Mouse (Mus musculus) heart, postnatal 0 days (tissue): ENCODE measurements around the gene Kcnj1. TPM values are rescaled to one million over a fixed set of nuclear protein-coding genes. Genes with fewer than 3 reads are reported as not detected.

ENCODE experiments used
- ATAC-seq: fragments of 200-750 bp; cut with Nextera tagmentation; 2 replicates; pipeline ENCODE4 v1.8.0; 2017; ENCODE audit warnings: low read depth, moderate number of reproducible peaks, moderate library complexity; ENCODE audit not compliant: insufficient read depth
- DNase-seq: peaks from one replicate; pipeline ENCODE4 v3.0.0-alpha.2; 2016; ENCODE audit warnings: low spot score
- H3K27ac ChIP-seq: fragments of 300-500 bp; sonication (generic); 2 replicates; pipeline ENCODE4 v1.5.1; 2014; ENCODE audit warnings: low read depth, mild to moderate bottlenecking
- H3K27me3 ChIP-seq: fragments of 300-500 bp; sonication (generic); 2 replicates; pipeline ENCODE4 v1.6.1; 2014; ENCODE audit warnings: low read length, mixed read lengths; ENCODE audit not compliant: control insufficient read depth, insufficient read depth
- H3K36me3 ChIP-seq: fragments of 300-500 bp; sonication (generic); replicated peaks from 2 replicates; pipeline ENCODE4 v1.6.1; 2014; ENCODE audit warnings: low read length, mixed read lengths; ENCODE audit not compliant: control insufficient read depth, insufficient read depth
- H3K4me1 ChIP-seq: fragments of 300-500 bp; sonication (generic); 2 replicates; pipeline ENCODE4 v1.6.1; 2014; ENCODE audit warnings: antibody characterized with exemption; ENCODE audit not compliant: control insufficient read depth, insufficient read depth
- H3K4me2 ChIP-seq: fragments of 300-500 bp; sonication (generic); 2 replicates; pipeline ENCODE4 v1.6.1; 2014; ENCODE audit warnings: low read depth, mild to moderate bottlenecking, low read length, moderate library complexity
- H3K4me3 ChIP-seq: fragments of 300-500 bp; sonication (generic); 2 replicates; pipeline ENCODE4 v1.5.1; 2014; ENCODE audit warnings: low read depth, low read length
- H3K9ac ChIP-seq: fragments of 300-500 bp; sonication (generic); replicated peaks from 2 replicates; pipeline ENCODE4 v1.6.1; 2014; ENCODE audit warnings: low read depth, low read length, mixed read lengths
- H3K9me3 ChIP-seq: fragments of 300-500 bp; sonication (generic); replicated peaks from 2 replicates; pipeline ENCODE4 v1.6.1; 2016; ENCODE audit warnings: low read length; ENCODE audit not compliant: control insufficient read depth
- CTCF ChIP-seq: IDR thresholded peaks from 2 replicates; pipeline ENCODE4 v1.5.1; 2016; ENCODE audit warnings: antibody characterized with exemption, control low read depth, low read depth
- EP300 ChIP-seq: IDR thresholded peaks from 2 replicates; pipeline ENCODE4 v1.6.1; 2016; ENCODE audit warnings: antibody characterized with exemption, low read depth
- WGBS: fragments of 180-500 bp; shearing (Covaris S2); extraction: QIAGEN DNeasy Blood & Tissue Kit; methylation state at CpG from one replicate; pipeline ENCODE4 v1.1.7; 2014; 5-methylcytosine and 5-hydroxymethylcytosine counted together
- polyA plus RNA-seq: library from polyadenylated mRNA; unstranded; fragments of >200 nt; fragmentation: Nextera tagmentation; extraction: Ambion mirVana; gene quantifications from 2 replicates; pipeline ENCODE4 v1.2.1, GENCODE M21; 2015
- total RNA-seq: library from RNA; depleted of rRNA; stranded (reverse); fragments of >200 nt; gene quantifications from 2 replicates; pipeline ENCODE4 v1.2.3, GENCODE M21; 2014; ENCODE audit warnings: low replicate concordance

The Kcnj1 gene
- total and polyA plus RNA-seq, 2 experiments from 2014 or later = not detected

- no peak overlapping the region for H3K27ac ChIP-seq
- H3K27me3 ChIP-seq = no peaks in the 10 kb centered on the region
- no peak overlapping the region for H3K4me3 ChIP-seq
- no peak for ATAC-seq
- no peaks in the 10 kb centered on the region for H3K36me3 ChIP-seq
- no peak overlapping the region for H3K4me2 ChIP-seq
- no peak for DNase-seq
- TF ChIP-seq CTCF = no peak
- no peak for TF ChIP-seq EP300
- H3K9me3 ChIP-seq = no peaks in the 10 kb centered on the region
- WGBS = 77% methylated on average over 4 of the region's 4 CpGs
- H3K9ac ChIP-seq = no peak overlapping the region
- H3K4me1 ChIP-seq = no peaks in the 10 kb centered on the region
These were observed 12.6 kb downstream of the Kcnj1 start for GRCm38 (mm10) chr9:32384906-32385305.

- Histone ChIP-seq H3K9ac (no peak overlapping the region), H3K27me3 (no peaks in the 10 kb centered on the region), H3K4me2 (no peak overlapping the region), H3K4me3 (no peak overlapping the region), H3K27ac (no peak overlapping the region), H3K4me1 (no peaks in the 10 kb centered on the region), H3K36me3 (no peaks in the 10 kb centered on the region), H3K9me3 (no peaks in the 10 kb centered on the region)
- 95% methylated on average over 1 of the region's 1 CpGs for WGBS
- no peak for DNase-seq
- no peak for ATAC-seq
- TF ChIP-seq EP300 (no peak), CTCF (peak; percentile 58)
These were observed 15.8 kb downstream of the Kcnj1 start for GRCm38 (mm10) chr9:32388120-32388519.

DNA sequence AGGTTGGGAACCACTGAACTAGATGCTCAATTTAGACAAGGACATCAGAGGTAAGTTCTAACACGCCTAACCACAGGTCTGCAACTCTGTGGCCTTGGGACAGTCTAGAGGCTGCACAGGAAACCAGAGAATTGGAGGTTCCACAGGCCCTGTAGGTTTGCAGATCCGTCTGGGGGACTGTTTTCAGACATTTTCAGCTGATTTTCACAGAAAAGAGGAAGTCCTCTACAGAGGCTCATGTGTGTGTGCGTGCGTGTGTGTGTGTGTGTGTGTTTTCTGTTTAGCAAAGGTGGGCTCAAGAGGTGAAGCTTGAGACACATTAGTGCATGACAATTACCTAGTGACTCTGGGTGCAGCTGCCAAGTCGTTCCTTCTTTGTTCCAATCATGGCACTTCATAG lies 18.8 kb downstream of the Kcnj1 start:
- ATAC-seq (no peak), DNase-seq (no peak)
- TF ChIP-seq EP300 (no peak), CTCF (no peak)
- H3K4me1 ChIP-seq = no peaks in the 10 kb centered on the region
- no peak overlapping the region for H3K27ac ChIP-seq
- no peak overlapping the region for H3K4me2 ChIP-seq
- no peak overlapping the region for H3K4me3 ChIP-seq
- no peak overlapping the region for H3K9ac ChIP-seq
- no peaks in the 10 kb centered on the region for H3K36me3 ChIP-seq
- WGBS = 74% methylated on average over 5 of the region's 5 CpGs
- no peaks in the 10 kb centered on the region for H3K27me3 ChIP-seq
- H3K9me3 ChIP-seq = no peaks in the 10 kb centered on the region

DNA sequence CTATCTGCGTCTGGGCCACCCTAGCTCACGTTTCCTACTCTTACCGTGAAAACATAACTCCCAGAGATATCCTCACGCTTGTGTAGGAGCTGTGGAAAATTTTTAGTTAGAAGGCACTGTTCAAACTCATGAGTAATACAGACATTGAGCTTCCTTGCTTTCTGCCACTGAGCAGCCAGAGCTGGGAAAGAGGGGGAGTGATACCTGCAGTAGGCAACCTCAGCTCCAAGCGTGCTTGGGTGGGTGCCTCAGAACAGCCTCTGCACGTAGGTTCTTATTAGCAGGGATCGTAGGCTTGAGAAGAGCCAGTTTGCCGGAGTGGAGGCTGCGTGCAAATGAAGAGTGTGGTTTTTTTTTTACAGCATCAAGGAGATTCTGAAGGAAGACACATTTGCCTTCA lies 19.4 kb downstream of the Kcnj1 start:
- H3K4me2 ChIP-seq = no peak overlapping the region
- no peaks in the 10 kb centered on the region for H3K9me3 ChIP-seq
- H3K36me3 ChIP-seq = no peaks in the 10 kb centered on the region
- TF ChIP-seq CTCF = no peak
- TF ChIP-seq EP300 = no peak
- DNase-seq = no peak
- no peaks in the 10 kb centered on the region for H3K4me1 ChIP-seq
- H3K4me3 ChIP-seq = no peak overlapping the region
- H3K27ac ChIP-seq = no peak overlapping the region
- 63% methylated on average over 9 of the region's 9 CpGs for WGBS
- H3K9ac ChIP-seq = no peak overlapping the region
- ATAC-seq = no peak
- no peaks in the 10 kb centered on the region for H3K27me3 ChIP-seq

- Histone ChIP-seq H3K36me3 (no peaks in the 10 kb centered on the region), H3K27me3 (no peaks in the 10 kb centered on the region), H3K27ac (no peak overlapping the region), H3K4me3 (no peak overlapping the region), H3K4me2 (no peak overlapping the region), H3K9me3 (no peaks in the 10 kb centered on the region), H3K9ac (no peak overlapping the region), H3K4me1 (no peaks in the 10 kb centered on the region)
- DNase-seq (no peak), ATAC-seq (no peak)
- 74% methylated on average over 6 of the region's 6 CpGs for WGBS
- TF ChIP-seq EP300 = no peak
- TF ChIP-seq CTCF = no peak
These were observed 20.4 kb downstream of the Kcnj1 start for GRCm38 (mm10) chr9:32392716-32393115.

GRCm38 (mm10) chr9:32394761-32395161 lies 22.5 kb downstream of the Kcnj1 start:
- no peaks in the 10 kb centered on the region for H3K9me3 ChIP-seq
- H3K27ac ChIP-seq = no peak overlapping the region
- no peak overlapping the region for H3K9ac ChIP-seq
- no peak for DNase-seq
- no peak overlapping the region for H3K4me3 ChIP-seq
- no peaks in the 10 kb centered on the region for H3K27me3 ChIP-seq
- no peaks in the 10 kb centered on the region for H3K36me3 ChIP-seq
- H3K4me2 ChIP-seq = no peak overlapping the region
- TF ChIP-seq EP300 = no peak
- no peak for TF ChIP-seq CTCF
- WGBS = 70% methylated on average over 4 of the region's 4 CpGs
- 0 out of 2 replicates have a peak, but pooled peaks cover under 1% of the 10 kb centered on the region for H3K4me1 ChIP-seq
- no peak for ATAC-seq
